Mouse (Mus musculus) olfactory bulb, adult 2 months (tissue): ENCODE measurements around the gene Prdm9. TPM values are rescaled to one million over a fixed set of nuclear protein-coding genes. Genes with fewer than 3 reads are reported as not detected.

Experiments used
- H3K27ac ChIP-seq: fragments of 200-500 bp; 2 replicates; pipeline ENCODE4 v1.5.1; 2012; ENCODE audit warnings: low read depth, low read length; ENCODE audit not compliant: insufficient read depth
- H3K4me1 ChIP-seq: fragments of 200-500 bp; 2 replicates; pipeline ENCODE4 v1.6.1; 2012; ENCODE audit warnings: low read length; ENCODE audit not compliant: control insufficient read depth, insufficient read depth
- H3K4me3 ChIP-seq: fragments of 200-500 bp; 2 replicates; pipeline ENCODE4 v1.5.1; 2012; ENCODE audit warnings: mild to moderate bottlenecking, low read depth, low read length, moderate library complexity; ENCODE audit not compliant: insufficient read depth
- CTCF ChIP-seq: fragments of 200-500 bp; IDR thresholded peaks from 2 replicates; pipeline ENCODE4 v1.5.1; 2012; ENCODE audit warnings: low read depth, mild to moderate bottlenecking, low read length, moderate library complexity; ENCODE audit not compliant: insufficient read depth
- POLR2A ChIP-seq: fragments of 200-500 bp; IDR thresholded peaks from 2 replicates; pipeline ENCODE4 v1.6.1; 2012; ENCODE audit warnings: mild to moderate bottlenecking, low read depth, low read length, moderate library complexity; ENCODE audit not compliant: insufficient read depth
- WGBS: fragments of 180-500 bp; shearing (Covaris S2); methylation state at CpG from one replicate; pipeline ENCODE4 v1.1.7; 2018; 5-methylcytosine and 5-hydroxymethylcytosine counted together
- polyA plus RNA-seq: library from polyadenylated mRNA; stranded (reverse); fragments of >200 nt; gene quantifications from 2 replicates; pipeline ENCODE4 v1.2.4, GENCODE M21; 2012; ENCODE audit warnings: low replicate concordance; ENCODE audit not compliant: missing spikeins, insufficient read depth, insufficient read length

Gene Prdm9
- polyA plus RNA-seq, 1 experiment: not detected

- Histone ChIP-seq H3K4me3 (no peak overlapping the region), H3K27ac (no peak overlapping the region), H3K4me1 (no peaks in the 10 kb centered on the region)
- TF ChIP-seq CTCF (no peak), POLR2A (no peak)
- 59% methylated on average over 5 of the region's 5 CpGs for WGBS
These were observed 46.4 kb downstream of the Prdm9 start for GRCm38 (mm10) chr17:15517776-15518175.

DNA sequence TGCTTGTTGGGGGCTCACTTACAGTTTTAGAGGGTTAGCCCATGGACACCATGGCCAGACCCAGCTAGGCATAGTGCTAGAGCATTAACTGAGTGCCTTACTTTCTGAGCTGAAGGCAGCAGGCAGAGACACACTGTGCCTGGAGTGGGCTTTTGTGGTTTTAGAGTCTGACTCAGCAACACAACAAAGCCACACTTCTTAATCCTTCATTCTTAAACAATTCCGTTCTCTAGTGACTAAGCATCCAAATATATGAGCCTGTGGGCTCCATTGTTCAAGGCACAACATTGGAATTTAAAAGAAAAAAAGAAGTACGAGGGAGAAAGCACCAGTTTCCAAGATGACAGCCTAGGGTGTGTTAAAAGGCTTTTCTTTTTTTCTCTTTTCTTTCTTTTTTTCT, 53.5 kb downstream of the Prdm9 start:
- Histone ChIP-seq H3K27ac (no peak overlapping the region), H3K4me3 (no peak overlapping the region), H3K4me1 (no peaks in the 10 kb centered on the region)
- TF ChIP-seq POLR2A (no peak), CTCF (no peak)
- WGBS: 55% methylated on average over 2 of the region's 2 CpGs

DNA sequence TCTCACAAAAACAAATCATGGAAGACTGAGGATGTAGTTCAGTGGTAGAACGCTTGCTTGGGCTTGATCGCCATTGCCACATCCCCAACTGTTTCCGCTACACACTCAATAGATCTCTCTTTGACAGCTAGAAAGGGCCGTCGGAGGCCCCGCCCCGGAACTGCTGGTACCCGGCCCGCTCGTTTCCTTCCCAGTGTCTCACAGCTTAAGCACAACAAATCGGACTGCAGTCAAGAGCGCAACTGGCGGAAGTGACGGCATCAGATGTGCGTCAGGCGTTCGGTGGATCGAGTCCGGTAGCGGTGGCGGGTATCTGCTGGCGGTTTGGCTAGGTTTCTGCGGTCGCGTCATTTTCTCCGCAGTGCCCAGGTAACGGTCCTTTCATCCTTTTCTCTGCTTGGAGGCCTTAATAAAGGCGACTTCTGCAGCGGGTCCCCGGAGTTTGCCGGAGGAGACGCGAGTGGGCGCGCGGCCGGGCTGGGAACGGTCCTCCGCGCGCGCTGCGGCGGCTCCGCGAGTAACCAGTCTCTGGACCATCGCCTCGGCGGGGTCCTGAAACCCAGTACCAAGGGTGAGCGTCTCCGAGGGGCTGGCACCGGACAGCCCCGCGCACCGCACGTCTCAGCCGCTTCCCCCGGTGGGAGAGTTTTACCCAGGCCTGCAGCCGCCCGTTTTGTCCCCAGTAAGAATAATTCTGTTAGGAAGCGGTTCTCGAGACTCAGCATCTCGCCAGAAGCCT, 64.3 kb downstream of the Prdm9 start, which contains the start of the genes Psmb1 and Tbp:
Gene Psmb1, minus strand, starts transcription at position 96 of the 739 bp plus-strand sequence.
Gene Tbp, plus strand, starts transcription at position 233 of the 739 bp plus-strand sequence.
- WGBS: 1% methylated on average over 63 of the region's 63 CpGs
- H3K27ac ChIP-seq: peak within 1 kb of the TSS; percentile 72
- no peaks in the 10 kb centered on the region for H3K4me1 ChIP-seq
- peak within 1 kb of the TSS; percentile 88 for H3K4me3 ChIP-seq
- peak; percentile 41; the same call in 1 of the 2 replicates for TF ChIP-seq POLR2A
- TF ChIP-seq CTCF: no peak

GRCm38 (mm10) chr17:15498753-15499113, 65.4 kb downstream of the Prdm9 start:
- no peaks in the 10 kb centered on the region for H3K4me1 ChIP-seq
- H3K4me3 ChIP-seq: peak overlapping the region; percentile 86; the same call in 1 of the 2 replicates
- H3K27ac ChIP-seq: peak overlapping the region; percentile 72
- 33% methylated on average over 7 of the region's 7 CpGs for WGBS
- TF ChIP-seq POLR2A: no peak
- TF ChIP-seq CTCF: no peak

DNA sequence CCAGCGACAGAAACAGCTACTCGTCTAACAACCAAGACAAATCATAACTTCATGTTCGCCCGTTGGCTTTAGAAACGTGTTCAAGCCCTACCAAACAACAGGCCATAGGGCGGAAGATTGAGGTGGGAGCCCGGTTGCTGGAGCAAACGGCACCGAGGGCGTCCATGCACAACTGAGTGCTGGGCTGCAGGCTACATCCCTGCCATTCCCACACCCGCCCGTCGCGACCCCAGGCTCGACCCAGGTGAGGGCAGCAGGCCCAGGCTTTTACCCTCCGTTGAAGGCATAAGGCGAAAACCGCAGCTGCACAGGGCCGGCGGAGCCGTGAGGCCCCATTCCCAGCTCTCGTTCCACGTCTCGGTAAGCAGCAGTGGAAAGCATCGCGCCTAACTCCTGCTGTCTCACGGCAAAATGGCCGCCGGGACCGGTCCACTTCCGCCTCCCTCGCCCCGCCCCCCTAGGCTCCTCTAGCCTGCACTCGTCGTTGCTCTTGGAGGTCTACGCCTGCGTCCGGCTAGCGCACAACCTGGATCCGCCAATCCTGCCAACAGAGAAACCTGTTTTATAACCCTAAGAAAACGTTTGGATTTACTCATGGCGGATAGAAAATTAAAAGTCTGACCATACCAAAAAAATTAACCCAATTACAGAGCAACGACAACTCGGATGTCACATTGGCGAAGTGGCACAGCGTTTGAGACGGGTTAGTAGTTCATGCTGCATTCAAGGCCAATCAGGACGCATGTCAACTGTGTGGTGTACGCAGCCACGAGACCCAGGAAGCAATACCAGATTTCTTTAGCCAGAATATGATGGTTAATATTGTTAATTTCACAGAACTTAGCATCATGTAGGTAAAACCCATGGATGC, 66.0 kb downstream of the Prdm9 start:
- Histone ChIP-seq H3K4me1 (no peaks in the 10 kb centered on the region), H3K27ac (peak overlapping the region; percentile 79), H3K4me3 (peak overlapping the region; percentile 86)
- under 1% methylated on average over 50 of the region's 50 CpGs for WGBS
- TF ChIP-seq CTCF: no peak
- TF ChIP-seq POLR2A: peak; percentile 60

Other genes starting within 250 kb of the Prdm9 start
- not detected in 2 replicates for gene Dll1, start 187.5 kb downstream of the Prdm9 start, polyA plus RNA-seq
- gene Fam120b, start 168.2 kb downstream of the Prdm9 start, polyA plus RNA-seq: not detected in 2 replicates
- not detected in 2 replicates for gene Psmb1, start 64.6 kb downstream of the Prdm9 start, polyA plus RNA-seq
- gene Tbp, start 64.5 kb downstream of the Prdm9 start, polyA plus RNA-seq: 474 TPM in 1 of 2 replicates, not detected in the other
- not detected in 2 replicates for gene Pdcd2, start 37.1 kb downstream of the Prdm9 start, polyA plus RNA-seq
- gene Chd1, start 140.6 kb upstream of the Prdm9 start, polyA plus RNA-seq: 235 TPM in 1 of 2 replicates, not detected in the other